Mouse (Mus musculus): ENCODE data around the gene Olfr453.

Gene Olfr453

GRCm38 (mm10) chr6:42739071-42739470 is at the start of gene Olfr453:
Gene Olfr453 (plus strand): TSS chr6:42739371.
- no peak for DNase-seq

DNA sequence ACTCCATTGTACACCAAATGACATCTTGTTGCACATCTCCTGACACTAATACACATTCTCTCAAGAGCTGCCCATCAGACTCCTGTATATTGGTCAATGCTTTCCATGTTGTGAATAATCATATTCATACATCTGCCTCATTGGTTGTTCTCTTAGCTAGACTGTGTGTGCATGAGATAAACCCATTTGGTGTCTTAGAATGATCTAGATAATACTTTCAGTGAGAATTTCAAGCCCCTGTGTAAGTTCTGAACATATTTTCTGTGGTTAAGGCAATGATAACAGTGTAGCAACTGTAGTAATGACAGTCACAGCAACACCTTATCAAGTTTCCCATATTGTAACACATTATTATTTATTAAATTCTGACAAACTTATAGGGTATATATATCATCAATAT is 49.4 kb upstream of the Olfr453 start:
- no peak for DNase-seq

DNA sequence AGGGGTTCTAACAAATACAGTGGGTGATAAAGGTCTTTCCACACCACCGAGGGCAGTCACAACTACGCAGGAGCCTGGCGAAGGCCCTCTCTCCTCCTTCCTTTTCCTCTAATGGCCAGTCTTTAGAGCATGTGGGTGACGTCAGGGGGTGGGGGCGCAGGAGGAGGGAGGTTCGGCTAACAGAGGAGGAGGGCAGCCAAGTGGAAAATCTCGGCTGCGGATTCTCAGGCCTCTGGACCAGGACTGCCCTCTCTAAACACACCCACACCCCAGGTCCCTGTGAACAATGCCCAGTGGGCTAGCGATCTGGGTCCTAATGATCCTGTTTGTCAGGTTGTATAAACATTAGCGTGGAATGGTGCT is 47.0 kb upstream of the Olfr453 start:
- DNase-seq: peak; percentile 91 to 93

DNA sequence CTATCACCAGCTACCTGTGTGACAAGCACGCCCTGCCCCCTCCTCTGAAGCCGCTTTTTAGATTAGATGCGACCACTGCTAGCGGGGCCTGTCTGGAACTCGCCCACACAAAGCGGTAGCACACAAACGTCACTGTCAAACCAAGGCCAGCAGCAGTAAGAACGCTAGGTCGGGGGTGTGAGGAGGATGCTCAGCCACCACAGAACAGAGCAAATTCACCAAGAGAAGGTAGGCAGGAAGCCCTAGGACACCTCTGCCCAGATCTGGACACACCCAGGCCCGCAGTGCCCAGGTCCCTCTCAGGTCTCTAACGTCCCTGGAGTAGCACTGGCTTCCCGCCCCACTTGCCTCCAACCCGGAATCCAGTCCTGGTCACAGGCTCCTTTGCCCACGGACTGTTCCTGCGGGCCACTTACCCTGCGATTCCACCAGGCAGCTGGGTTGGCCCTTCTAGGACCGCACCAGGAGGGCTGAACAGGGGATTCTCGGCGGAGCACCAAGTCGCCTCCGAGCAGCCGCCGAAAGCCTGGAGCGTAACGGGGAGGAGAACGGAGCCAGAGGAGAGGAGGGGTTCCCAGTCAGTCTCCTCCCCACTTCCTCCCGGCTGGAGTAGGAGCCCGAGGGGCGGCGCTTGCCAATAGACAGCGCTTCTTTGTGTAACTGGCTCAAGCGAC is 46.5 kb upstream of the Olfr453 start:
- DNase-seq: peak; percentile 87 to 91

- DNase-seq: peak; percentile 84 to 90
Observed at GRCm38 (mm10) chr6:42709291-42710211, 29.6 kb upstream of the Olfr453 start, which contains the start of gene Tcaf1. Gene Tcaf1 (minus strand): TSS chr6:42710088.

DNA sequence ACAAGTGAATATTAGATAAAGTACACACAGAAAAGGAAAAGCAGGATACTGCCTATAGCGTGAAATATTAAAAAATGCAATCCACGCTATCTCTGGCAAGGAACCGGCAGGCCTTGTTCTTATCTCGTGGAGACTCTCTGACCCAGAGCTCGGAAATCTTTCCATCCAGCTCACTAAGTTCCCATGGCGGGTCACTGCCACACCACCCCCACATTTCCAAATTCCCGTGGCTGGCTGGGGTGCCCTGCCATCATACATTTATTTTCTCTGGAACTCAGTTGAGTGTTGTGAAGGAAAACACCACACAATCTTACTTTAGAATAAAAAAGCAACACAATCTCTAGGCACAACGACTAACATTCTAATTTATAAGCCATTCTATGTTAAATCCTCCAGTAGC is 24.5 kb upstream of the Olfr453 start:
- no peak for DNase-seq

- no peak for DNase-seq
Observed at GRCm38 (mm10) chr6:42717973-42718372, 21.2 kb upstream of the Olfr453 start.

DNA sequence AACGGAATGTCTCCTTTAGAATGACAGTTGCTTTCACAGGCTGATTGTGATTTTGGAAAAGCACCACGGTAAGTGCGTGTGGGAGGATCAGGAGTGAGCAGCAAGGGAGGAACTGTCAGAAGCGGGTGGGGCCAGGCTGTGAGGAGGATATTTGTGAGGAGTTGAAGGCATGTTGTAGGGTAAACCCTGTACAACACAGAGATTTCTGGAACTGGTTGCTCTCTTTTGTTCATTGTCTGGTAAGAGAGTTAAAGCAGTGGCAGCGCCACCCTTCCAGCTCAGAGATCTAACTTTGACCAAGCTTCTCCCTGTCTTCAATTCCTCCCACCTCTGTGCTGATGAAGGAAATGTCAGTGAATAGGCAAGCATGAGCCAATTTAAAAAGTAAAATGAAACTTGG is 3.1 kb downstream of the Olfr453 start:
- DNase-seq: no peak

DNA sequence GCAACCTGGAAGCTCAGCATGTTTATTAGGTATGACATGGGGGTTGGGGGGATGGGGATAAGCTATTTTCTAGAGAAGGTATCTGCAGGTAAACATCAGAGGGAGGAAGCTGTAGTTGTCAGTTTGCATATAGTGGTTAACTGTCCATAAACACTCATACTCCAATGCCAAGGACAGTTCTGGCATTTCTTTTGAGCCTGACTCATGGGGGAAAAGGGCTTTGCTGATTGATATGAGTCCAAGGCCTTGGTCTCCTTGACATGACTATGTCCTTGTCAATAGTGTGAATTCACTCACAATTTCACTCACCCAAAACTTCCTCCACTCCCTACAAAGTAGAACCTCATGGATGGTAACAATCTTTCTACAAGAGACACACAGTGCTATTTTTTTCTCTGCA is 8.7 kb downstream of the Olfr453 start:
- no peak for DNase-seq

DNA sequence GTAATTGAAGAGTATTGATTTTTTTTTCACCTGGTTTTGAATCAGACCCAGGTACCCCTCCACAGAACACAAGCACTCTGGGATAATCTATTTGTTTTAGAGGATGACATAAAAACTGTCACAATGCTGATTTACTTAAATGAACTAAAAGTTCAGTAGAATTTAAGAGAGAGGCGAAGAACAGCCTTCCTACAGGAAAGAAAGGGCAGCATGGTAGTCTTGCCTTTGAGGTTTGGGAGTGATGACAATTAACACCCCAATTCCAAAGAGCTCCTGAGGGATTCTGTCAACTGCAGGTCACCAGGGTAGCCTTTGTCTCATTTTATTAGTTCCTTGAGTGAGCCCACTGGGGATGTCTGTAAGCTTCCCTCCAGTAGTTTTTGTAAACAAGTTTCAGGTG is 16.9 kb downstream of the Olfr453 start, which contains the start of gene Olfr38:
Olfr38 (plus strand) TSS at position 301 of the 400 bp plus-strand sequence.
- no peak for DNase-seq

DNA sequence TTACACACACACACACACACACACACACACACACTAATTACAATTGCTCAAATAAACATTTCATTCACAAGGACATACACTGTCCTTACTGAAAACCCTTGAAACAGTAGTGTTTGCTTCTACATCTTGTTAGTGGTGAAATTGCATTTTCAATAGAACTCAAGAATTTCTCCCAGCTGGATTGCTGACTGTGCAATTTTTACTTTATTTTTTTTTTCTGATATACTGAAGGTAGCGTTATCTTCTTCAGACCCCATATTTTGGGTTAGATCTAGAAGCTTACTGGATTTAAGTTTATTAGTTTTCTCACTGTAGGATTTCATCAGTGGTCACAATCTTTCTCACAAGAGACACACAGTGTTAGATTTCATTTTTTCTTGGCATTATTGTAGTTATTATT is 37.9 kb downstream of the Olfr453 start:
- DNase-seq: no peak

DNA sequence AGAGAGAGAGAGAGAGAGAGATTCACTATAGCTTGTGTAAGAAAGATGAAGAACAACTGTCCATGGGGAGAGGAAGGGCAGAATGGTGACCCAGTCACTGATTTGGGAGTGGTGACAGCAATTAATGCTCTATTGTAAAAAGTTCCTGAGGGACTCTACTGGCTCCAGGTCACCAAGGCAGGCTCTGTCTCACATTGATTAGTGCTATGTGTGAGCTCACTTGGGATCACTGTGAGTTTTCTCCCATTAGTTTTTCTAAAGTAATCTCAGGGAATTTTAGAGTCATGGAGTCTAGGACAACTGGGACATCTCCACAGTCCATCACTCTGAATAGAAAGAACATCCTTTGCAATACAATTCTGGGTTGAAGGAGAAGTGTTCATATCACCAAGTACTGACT is 45.6 kb downstream of the Olfr453 start, which contains the start of gene Olfr452:
Olfr452 (plus strand) TSS at position 301 of the 400 bp plus-strand sequence.
- no peak for DNase-seq

- DNase-seq: peak in 1 of 2 experiments; percentile 3
Observed at GRCm38 (mm10) chr6:42790247-42790948, 51.2 kb downstream of the Olfr453 start.

DNA sequence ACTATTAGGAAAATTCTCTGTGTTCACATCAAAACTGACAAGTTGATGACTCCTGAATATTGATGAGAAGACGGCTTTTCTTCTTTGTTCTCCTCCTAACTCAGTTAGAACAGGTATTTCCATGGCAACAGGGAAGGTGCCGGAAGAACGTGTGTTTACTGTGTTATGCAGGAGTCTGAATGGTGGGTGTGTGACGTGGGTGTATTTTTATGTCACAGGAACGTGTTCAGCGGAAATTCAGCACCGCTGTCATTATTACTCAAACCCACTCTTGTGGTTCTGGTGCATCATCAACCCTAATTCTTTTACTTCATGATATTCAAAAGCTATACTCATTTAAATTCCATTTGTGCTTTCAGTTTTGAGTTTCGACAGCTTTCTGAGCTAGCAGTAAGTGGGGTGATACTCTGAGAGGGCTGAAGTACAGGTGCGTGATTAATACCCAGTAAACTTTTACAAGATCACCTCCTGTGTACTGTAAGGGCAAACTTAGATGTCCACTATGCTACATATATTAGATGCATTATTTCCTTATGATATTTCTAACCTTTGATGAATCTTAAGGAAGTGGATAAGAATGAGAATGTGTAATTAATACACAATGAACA is 51.9 kb downstream of the Olfr453 start:
- no peak for DNase-seq

DNA sequence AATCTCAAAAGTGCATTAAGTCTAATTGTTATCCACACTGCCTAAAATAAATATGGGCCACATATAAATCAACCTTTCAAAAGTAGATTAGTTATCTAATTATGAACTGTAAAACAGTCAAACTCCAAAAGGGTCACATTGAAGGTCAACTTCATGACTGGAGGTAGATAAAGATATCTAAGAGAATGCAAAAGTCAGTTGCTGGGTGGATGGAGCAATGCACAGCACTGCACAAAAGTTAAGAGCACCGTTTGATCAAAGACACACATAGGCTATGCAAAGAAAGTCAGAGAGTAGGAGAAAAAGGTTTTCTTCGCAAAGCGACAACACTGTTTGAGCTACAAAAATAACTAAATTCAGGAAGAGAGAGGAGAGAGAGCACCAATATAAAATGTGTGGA is 55.8 kb downstream of the Olfr453 start:
- no peak for DNase-seq

Data from kidney, postnatal 4 days (tissue).